Mouse (Mus musculus) brain, embryonic 14.5 days (tissue): ENCODE measurements around the gene Hoxc4. TPM values are rescaled to one million over a fixed set of nuclear protein-coding genes. Genes with fewer than 3 reads are reported as not detected.

Experiments
- DNase-seq: peaks from one replicate; pipeline ENCODE4 v3.0.0-alpha.2; 2011; ENCODE audit warnings: low read depth
- CTCF ChIP-seq: fragments of 200-500 bp; IDR thresholded peaks from 2 replicates; pipeline ENCODE4 v1.5.1; 2012; ENCODE audit warnings: inconsistent platforms, mild to moderate bottlenecking, moderate library complexity, borderline replicate concordance; ENCODE audit not compliant: insufficient read depth, insufficient read length; ENCODE audit errors: extremely low read depth
- POLR2A ChIP-seq: fragments of 200-500 bp; IDR thresholded peaks from 2 replicates; pipeline ENCODE4 v1.6.1; 2012; ENCODE audit warnings: mild to moderate bottlenecking, inconsistent platforms, borderline replicate concordance; ENCODE audit not compliant: poor library complexity, insufficient read depth, insufficient read length, severe bottlenecking; ENCODE audit errors: extremely low read depth
- polyA plus RNA-seq: library from polyadenylated mRNA; depleted of rRNA; stranded (reverse); fragments of >200 nt; gene quantifications from 2 replicates; pipeline ENCODE4 v1.2.3, GENCODE M21; 2012

Gene Hoxc4
- polyA plus RNA-seq, 1 experiment, result 13.6 TPM

DNA sequence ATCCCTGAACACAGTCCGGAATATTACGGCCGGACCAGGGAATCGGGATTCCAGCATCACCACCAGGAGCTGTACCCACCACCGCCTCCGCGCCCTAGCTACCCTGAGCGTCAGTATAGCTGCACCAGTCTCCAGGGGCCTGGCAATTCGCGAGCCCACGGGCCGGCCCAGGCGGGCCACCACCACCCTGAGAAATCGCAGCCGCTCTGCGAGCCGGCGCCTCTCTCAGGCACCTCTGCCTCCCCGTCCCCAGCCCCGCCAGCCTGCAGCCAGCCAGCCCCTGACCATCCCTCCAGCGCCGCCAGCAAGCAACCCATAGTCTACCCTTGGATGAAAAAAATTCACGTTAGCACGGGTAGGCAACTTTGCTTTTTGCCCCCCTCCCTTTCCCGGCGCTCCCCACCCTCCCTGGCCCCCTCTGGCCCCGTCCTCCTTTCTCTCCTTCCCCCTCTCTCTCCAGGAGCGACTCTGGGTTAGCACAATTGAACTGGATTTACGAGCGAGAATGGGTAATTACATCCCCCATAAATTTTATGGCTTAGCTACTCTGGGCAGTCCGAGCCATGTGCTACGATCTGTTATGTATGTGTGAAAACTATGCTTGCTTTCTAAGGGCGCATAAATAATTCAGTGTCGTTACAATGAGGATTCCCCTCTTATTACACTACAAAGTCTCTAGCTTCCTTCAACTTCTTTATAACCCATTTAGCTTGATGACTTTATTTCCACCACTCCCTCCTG, 16.2 kb downstream of the Hoxc4 start:
- TF ChIP-seq CTCF (no peak), POLR2A (no peak)

DNA sequence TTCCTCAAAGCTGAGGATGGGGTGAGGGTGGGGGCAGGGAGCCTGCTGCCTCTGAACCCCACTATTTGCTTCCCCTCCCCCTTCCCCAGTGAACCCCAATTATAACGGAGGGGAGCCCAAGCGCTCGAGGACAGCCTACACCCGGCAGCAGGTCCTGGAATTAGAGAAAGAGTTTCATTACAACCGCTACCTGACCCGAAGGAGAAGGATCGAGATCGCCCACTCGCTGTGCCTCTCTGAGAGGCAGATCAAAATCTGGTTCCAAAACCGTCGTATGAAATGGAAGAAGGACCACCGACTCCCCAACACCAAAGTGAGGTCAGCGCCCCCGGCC, 16.8 kb downstream of the Hoxc4 start:
- no peak for TF ChIP-seq CTCF
- TF ChIP-seq POLR2A, result no peak
- DNase-seq, result no peak

More for the DNA sequence above, 16.2 kb downstream of the Hoxc4 start:
- DNase-seq, result no peak

DNA sequence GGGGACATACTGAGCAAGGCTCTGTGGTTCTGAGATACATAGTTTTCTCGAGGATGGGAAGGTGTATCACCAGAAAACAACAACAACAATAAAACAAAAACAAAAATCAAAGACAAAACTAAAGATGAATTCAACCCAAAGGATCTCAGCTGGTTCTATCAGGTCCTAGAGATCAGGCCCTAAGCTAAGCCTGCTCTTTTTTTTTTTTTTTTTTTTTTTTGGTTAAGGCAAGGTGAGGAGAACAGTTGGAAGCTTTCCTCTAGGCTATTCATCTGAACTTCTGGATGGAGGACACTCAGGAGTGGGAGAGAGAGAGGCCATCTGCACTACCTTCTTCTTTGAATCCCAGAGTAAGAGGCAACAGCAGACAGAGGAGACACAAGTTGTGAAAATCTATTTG, 18.8 kb downstream of the Hoxc4 start:
- no peak for DNase-seq
- no peak for TF ChIP-seq CTCF
- no peak for TF ChIP-seq POLR2A

DNA sequence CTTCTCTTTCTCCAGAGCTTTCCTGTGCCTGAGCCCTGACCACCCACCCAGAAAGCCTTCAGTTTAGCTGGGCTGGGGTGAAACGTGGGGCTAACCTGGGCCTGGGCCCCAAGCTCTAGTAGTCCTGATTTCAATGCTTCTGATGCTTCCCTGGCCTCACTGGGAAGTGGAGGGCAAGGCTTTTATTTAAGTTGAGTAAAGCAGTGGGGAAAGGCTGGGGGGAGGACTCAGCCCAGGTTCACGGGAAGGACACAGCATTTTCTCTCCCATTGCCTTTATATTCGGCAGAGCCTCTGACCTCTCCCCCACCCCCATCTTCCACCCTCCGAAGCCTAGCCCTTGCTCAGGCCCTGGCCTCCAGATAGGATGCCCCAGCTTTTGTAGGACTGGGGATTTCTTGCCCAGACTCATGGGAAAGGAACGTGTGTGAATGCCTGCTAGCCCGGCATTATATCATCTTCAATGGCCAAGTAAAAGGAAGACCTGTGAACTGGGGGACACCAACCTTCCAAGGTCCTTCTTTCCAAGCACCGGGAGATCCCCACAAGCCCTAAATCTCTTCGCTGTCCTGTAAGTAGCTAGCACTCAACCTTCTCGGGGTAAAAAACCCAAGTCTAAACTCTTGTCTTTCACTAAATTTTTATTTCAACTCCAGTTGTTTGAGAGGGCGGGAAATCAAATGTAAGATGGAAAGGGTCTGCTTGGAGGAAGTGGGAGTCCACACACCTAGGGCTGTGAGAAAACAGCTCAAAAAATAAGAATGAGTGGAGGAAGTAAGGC, 20.2 kb downstream of the Hoxc4 start:
- no peak for TF ChIP-seq POLR2A
- no peak for TF ChIP-seq CTCF

DNA sequence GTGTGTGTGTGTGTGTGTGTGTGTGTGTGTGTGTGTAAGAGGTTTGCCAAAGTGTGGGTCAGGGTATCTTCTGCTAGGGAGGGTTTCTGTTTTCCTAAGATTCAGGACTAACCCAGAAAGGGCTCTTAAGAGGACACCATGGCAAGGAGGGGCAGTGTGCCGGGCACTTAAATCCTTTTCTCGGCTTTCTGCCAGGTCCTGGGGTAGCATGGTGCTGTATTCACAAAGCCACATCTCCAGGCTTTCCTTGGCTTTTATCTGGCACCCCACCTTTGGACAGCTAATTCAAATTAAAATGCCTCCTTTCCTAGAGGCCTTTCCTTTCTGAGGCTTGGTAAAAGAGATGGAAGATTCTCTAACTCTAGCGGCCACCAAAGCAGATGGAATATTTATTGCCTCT, 20.9 kb downstream of the Hoxc4 start:
- DNase-seq, result no peak
- TF ChIP-seq POLR2A, result no peak
- no peak for TF ChIP-seq CTCF

More for the DNA sequence above, 20.2 kb downstream of the Hoxc4 start:
- no peak for DNase-seq

DNA sequence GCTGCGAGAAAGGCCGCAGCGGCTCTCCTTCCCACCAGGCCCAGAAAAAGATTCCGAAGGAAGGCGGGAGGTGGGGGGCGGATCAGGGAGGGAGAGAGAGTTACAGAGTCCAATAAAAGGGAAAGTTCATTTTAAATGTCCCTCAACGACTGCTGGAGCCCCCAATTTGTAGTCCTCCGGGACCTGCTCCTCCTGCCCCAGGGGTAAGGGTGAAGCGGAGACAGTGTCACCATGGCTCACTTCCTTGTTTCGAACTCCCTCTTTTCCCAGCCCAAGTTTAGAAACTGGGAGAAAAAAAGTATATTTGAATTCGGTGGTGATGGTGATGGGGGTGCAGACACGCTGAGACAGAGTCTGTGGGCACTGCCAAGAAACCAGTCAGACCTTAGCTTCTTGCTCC, 21.9 kb downstream of the Hoxc4 start:
- TF ChIP-seq CTCF, result no peak
- no peak for TF ChIP-seq POLR2A

DNA sequence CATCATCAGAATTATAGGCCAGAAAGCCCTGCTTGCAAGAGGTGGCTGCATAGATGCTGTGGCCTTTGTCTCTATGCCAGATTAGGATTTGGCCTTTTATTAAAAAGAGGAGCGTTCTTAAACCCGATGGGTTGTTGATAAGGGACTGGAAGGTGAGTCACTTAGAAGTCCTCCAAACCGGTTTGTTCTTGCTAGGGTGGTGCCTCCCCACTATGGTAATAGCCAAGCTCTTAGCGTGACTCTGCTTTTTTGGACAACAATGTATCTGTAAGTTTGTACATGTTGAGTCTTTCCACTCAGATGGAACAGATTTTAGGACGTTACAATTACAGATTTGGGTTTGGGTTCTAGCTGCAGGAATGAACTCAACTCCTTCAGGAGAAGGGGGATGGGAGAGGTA, 22.9 kb downstream of the Hoxc4 start:
- no peak for DNase-seq
- no peak for TF ChIP-seq POLR2A
- no peak for TF ChIP-seq CTCF

More for the DNA sequence above, 21.9 kb downstream of the Hoxc4 start:
- DNase-seq, result no peak

DNA sequence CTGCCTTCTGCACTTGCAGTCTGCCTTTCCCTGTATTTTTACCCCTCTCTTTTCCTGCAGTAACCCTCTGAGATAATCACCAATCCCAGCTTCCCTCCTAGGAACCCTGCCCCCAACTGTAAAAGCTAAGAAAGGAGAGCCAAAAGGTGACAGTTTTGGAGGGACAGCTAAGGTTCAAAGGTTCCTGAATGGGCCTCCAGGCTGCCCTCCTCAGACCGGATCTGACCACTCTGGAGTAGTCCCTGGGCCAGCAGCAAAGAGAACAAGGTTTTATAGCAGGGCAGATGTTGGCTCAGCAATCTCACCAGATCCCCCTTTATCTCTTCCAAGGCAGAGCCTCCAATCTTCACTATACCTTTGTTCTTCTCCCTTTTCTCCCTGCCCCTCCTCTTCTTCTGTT, 23.5 kb downstream of the Hoxc4 start:
- DNase-seq, result no peak
- TF ChIP-seq CTCF (no peak), POLR2A (no peak)

DNA sequence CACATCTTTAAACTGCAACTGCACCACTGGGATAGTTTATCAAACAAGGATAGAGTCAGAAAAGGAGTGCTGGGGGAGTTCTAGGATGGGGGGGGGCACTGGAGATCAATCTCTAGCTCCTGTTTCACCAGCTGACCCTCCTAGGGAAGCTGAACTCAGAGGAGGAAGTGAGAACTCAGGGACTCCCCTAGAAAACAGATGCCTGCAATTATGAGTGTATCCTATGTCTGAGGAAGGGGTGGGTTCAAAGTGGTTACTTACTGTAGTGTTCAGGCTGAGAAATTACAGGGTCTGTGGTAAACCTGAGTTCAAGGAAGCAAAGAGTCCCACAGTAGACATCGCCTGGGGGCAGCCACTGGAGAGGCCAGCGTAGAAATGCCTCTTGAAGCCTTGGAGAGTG, 32.9 kb downstream of the Hoxc4 start:
- no peak for DNase-seq
- TF ChIP-seq POLR2A (no peak), CTCF (no peak)

DNA sequence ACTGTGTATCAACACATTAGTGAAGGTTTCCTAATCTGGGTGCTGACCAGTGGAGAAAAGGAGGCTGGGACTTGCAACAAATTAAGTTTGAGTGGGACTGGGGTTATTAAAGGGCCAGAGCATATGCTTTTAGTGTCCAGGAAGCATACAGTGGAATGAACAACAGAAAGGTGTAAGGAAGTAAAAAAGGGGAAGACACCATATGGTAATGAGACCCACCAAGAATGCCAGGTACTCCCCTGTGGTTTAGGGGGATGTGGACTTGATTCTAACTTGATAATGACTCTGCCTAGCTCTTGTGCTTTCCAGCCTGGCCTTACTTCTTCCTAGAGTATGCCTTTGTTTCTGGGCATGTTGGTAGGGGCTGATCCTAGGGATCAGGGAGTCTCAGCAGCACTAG, 34.5 kb downstream of the Hoxc4 start:
- DNase-seq, result no peak
- TF ChIP-seq POLR2A, result no peak
- TF ChIP-seq CTCF, result no peak

DNA sequence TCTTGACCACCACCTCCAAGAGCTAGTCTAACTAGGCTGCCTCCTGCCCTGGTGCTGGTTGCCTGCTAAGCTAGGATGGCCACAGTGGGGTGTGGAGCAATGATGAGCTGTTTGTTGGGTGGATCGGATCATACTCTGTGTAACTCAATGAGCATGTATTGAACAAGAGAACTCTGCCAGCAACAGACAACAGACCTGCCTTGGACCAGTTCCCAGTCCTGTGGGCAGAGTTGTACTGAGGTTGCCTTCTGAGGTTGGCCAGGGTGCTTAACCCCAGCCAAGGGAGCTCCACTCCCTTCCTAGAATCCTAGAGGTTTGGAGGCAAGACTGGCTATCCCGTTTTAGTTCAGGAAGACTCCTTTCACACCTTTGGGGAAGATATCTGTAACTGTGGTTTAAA, 37.7 kb downstream of the Hoxc4 start:
- TF ChIP-seq CTCF (no peak), POLR2A (no peak)
- no peak for DNase-seq

DNA sequence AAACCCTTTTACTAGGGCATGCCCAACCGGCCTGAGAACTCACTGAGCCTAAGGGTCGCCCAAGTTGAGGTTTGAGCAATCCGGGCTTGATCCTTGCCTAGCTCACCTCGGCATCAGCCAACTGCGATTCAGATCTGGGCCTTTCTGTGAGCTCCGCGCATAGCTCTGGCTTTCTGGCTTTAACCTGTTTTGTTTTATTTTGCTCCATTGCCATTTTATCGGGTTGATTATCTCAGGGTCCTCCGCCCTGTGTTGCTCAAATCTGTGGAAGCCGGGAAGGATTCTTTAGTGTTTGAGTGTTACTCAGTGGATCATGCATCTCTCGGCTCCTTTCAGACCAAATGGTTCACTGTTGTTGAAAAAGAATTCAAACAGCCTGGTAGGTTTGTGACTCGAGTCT, 40.0 kb downstream of the Hoxc4 start:
- peak; percentile 29 for DNase-seq
- TF ChIP-seq POLR2A (no peak), CTCF (no peak)
